Mouse (Mus musculus) erythroblast, embryonic 14.5 days (primary cell): ENCODE results near the gene Mtmr12.

ENCODE experiments used
- GATA1 ChIP-seq: IDR thresholded peaks from 2 replicates; pipeline ENCODE4 v1.6.1; 2012; ENCODE audit warnings: low read length, inconsistent platforms, mixed read lengths
- TAL1 ChIP-seq: IDR thresholded peaks from 3 replicates; pipeline ENCODE4 v1.6.1; 2012; ENCODE audit warnings: low read length, inconsistent platforms, mixed read lengths

DNA sequence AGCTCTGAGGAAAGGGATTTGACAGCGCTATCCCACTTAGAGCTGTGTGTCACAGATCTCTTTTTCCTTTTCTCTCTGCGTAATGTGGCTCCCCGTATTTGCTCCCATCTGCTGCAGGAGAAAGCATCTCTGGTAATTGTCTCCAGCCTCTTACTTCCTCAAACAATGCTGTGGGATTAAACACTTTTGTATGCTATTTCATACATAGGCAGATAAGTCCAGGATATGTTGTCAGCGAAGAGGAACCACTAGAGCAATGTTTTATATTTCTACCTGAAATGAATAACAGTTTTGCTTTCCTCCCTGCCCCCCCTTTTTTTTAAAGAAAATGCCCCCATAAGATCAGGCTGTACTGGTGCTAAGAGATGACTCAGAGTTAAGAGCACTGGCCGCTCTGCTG, 103.7 kb downstream of the Mtmr12 start:
- no peak for TF ChIP-seq TAL1
- no peak for TF ChIP-seq GATA1
